Mouse (Mus musculus) kidney, adult 9 months (tissue): ENCODE results near the gene Il27ra.

Experiments used
- DNase-seq: peaks from one replicate; pipeline ENCODE4 v3.0.0; 2022

Il27ra gene

DNA sequence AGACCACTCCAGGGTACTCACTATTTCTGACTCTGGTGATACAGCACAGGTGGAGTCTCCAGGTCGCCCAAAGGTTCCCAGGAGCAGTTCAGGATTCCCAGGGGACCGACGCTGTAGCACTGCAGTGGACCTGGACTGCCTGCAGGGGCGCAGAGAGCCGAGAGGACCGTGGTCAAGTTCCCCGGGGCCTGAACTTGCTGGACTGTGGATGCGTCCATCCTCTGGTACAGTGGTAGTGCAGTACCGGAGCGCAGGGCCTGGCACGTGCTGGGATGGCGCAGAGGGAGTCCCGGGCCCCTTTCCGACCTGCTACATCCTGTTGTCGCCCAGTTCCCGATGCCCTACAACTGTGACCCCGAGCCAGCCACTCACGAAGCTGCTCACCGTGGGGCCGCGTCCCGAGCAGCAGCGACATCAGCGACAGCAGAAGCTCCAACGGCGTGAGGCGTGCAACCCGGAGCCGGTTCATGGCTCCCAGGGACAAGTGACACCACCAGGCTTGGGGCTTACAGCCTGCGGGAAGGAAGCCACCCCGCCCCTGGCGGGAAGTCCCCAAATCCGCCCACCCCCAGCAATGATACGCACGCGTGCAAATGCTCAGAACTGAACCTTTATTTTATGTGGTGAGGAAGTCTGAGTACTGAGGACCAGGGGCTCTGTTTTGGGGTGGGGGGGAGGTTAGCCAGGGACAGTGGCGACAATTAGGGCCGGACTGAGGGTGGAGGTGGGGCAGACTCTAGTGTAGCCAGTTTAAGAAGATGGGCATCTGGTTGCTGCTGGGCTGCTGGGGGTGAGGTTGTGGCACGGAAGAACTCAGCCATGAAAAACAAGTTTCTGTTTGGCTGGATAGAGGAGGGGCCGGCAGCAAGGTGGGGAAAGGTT is at the start of gene Il27ra:
TSS of gene Il27ra (minus strand) at position 524 of the 882 bp plus-strand sequence.
- DNase-seq: peak; percentile 74

DNA sequence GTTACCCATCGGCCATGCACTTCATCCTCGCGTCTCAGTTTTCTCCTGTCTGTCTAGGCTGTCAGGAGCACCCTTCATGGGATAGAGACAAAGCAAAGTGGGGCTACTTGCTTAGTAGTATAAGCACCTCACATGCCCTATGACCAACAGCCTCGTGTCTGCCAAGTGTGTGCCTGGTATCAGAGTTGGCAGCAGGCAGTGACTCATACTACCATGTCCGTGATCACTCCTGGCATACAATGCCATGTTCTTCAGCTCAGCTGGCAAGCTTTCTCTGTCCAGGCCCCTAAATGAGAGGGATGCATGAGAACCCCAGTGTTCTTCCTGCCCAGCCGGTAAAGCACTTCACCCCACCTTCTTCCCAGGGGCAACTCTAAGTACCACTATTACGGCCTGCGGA is 48.2 kb upstream of the Il27ra start:
- DNase-seq: no peak

DNA sequence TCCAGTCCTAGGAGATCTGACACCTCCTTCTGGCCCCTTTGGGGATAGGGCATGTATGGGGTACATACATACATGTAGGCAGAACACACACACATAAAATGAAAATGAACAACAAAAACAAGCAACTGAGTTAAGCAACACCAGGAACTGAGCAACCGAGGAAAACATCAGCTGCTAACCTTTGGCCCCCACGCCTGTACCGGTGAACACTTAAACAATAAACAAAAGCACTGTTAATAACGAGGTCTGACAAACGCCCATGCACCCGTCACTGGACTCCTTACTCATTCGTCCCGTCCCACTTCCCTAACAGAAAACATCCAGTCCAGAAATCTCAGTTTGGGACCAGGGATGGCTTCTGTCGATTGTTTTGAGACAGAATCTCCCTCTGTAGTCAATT is 46.9 kb upstream of the Il27ra start:
- DNase-seq: no peak

DNA sequence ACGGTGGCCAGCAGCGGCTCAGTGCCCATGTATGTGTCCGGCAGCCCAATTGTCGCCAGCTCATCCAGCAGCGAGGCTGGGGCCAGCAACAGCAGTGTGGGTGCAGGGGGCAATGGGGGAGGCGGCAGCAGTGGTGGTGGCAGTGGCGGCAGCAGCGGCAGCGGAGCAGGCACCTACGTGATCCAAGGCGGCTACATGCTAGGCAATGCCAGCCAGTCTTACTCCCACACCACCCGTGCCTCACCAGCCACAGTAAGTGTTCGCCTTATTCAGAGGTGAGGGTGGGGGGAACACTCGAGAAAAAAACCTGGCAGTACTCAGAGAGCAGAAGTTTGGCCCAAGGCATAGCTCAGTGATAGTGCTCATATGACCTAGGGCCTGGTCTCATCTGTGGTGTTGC is 45.4 kb upstream of the Il27ra start:
- no peak for DNase-seq

DNA sequence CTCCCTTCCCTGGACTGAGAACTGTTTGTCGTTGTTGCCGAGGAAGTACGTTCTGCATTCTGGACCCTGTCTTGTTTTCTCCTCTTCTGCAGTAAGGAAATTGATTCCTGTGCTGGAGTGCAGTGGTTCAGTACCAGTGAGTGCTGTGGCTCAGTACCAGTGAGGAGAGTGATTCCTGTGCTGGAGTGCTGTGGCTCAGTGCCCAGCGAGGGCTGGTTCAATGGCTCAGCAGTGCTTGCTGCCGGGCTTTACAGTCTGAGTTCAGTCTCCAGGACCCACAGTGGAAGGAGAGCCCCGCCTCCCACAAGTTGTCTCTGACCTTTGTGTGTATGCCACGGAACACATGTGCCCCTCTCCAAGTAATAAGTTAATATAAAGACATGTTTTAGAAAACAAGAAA is 44.8 kb upstream of the Il27ra start:
- DNase-seq: peak; percentile 59

DNA sequence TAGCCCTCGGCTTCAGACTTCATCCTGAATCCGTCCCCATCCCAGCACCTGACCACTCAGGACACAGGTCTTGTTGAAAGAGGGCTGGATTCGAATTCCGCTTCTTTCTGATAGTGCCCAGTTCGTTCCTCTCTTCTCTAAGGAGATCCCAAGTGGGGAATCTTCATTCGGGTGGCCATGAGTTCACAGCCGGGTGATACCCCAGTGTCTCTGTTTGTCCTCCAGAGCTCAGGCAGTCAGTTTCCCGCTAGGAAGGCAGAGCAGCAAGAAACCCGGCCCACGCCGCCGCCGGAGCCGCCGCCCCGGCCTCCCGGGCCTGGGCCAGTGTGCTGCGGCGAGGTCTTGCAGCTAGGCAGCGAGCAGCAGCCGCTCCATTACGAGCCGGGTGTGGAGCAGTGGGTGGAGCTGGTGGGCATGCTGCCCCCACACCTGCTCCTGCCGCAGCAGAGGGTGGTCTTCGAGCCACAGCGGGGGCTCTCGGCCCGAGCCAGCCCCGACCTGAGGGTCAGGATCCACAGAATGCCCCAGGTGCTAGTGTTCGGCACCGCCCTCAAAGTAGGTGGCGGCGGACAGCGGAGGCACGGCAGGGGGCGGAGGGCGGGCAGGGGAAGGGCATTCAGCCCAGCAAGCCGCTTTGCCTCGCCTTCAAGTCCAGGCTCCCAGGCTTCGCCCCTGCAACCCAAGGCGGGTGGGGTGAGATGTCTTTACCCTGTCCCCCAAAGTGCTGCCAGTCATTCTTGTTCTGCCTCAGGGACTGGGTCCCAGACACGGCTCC is 42.1 kb upstream of the Il27ra start:
- DNase-seq: peak; percentile 52

DNA sequence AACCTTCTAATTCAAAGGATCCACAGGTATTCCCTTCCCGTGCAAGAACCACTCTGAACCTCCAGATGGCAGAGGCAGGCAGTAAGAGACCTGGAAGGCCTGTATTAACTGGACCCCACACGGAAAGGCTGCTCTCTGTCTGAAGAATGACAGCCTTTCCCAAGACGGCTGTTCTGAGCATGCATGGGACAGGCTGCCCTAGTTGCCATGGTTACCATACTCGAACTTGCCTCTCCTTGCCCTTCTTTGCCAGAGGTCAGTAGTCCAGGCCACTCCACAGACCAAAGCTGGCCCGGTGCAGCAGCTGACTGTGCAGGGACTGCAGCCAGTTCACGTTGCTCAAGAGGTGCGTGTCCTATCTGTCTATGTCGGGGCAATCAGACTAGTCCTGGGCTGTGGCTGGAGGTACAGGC is 41.4 kb upstream of the Il27ra start:
- DNase-seq: peak; percentile 90

DNA sequence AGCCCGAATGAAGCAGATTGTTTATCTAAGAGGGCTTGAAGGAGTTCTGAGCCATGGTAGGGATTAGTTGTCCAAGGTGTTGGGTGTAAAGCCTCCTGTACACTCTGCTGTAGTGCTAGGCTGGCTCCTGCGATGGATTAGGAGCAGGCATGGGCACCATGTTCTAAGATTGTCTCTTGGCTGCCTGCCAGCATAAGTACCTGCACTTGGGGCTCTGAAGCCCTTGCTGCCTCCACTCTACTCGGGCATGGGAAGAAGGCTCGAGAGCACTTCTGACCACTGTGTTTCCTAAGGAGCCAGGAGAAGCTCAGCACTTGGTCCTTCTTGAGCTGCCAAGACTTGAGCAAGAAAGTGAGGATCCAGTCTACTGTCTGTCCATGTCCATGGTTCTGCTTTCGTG is 36.8 kb upstream of the Il27ra start:
- DNase-seq: no peak

DNA sequence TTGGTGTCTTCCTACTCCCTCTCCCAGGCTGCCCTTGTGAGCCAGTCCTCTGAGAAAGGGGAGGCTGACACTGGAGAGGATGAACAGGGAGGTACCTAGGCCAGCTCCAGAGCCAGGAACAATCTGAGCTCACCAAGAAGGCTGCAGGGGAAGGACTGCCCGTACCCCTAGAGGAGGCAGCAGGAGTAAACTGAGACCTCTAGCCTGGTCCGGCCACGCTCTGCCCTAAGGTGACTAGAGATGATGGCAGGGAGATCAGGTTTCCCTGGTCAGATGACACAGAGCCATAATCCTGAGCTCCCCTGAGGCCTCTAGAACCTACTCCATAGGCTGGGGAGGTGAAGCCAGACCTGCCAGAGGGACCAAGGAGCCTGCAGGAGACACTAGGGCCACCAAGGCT is 34.5 kb upstream of the Il27ra start:
- DNase-seq: no peak

DNA sequence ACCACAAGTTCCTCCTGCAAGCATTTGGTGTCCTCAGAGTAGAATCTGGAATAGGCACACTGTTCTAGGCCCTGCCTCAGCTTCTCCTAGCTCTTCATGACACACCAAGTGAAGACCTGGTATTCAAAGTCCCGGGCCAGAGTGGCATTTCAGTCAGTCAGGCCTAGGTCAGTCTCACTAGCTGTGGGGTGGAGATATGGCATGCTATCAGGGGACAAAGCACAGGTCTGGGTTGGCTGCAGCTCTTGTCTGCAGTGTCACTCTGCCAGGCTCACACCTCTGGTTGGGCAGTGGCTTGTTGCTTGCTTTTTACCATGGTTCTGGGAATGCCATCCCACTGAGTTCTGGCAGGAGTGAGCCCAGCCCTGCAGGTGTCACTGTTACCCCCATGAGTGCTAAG is 34.0 kb upstream of the Il27ra start:
- no peak for DNase-seq

DNA sequence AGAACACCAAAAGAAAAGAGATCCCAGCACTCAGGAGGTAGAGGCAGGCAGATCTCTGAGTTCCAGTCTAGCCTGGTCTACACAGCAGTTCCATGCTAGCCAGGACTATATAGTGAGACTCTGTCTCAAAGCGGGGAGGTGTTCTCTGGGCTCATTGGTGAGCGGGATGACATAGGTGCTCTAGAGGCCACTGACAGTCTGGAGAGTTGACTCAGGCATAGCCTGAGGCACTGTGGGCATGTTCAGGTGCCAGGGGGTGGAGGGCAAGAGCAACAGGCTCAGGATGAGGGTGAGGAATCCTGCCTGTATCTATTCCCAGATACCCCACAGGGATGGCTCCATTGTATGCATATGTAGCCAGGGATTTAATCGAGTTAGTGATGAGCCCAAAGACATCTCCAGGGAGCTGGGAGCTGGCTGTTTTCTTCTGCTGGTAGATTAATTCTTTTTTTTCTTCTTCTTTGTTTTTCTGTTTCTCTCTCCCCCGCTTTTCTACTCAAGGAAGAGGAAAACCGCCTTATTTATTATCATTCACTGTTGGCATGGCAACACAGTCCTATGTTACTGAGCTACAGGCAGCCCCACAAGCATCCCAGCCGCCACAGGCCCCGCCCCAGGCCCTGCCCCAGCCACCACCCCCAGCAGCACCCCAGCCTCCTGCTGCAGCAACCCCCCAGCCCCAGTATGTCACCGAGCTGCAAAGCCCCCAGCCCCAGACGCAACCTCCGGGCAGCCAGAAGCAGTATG is 31.0 kb upstream of the Il27ra start:
- no peak for DNase-seq

DNA sequence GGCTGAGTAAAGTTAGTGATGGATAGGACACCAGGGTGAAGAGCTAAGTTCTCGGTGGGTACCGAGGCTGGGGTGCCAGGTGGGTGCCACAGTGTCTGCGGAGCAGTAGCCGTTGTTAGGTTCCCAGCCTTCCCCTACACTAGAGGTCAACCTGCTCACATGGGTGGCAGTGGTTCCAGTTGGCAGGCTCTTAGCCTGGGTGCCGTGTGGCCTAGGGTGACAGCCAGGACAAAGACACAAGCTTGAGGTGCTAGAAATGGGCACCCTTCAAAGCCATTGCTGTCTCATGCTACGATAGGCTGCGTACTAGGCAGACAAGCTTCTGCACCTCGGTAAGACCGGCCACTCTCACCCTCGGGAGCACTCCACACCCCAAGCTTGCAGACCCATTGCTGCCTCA is 29.9 kb upstream of the Il27ra start:
- no peak for DNase-seq

DNA sequence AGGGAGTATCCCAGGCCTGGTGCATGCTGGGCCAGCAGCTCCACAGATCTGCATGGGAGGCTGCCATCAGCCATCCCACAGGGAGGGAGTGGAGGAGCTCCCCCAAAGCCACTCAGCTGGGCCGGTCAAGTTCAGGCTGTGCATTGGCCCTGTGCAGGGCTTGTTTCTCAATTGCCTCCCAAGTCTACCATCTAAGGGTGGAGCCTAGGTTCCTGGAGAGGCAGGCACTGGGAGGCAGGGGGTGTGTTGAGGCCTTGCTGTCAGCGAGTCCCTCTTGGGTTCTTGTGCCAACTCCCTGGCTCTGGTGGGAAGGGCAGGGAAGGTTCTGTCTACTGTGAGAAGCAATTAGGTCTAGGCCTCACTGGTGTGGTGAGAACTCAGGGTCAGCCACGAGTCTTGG is 29.5 kb upstream of the Il27ra start:
- no peak for DNase-seq

DNA sequence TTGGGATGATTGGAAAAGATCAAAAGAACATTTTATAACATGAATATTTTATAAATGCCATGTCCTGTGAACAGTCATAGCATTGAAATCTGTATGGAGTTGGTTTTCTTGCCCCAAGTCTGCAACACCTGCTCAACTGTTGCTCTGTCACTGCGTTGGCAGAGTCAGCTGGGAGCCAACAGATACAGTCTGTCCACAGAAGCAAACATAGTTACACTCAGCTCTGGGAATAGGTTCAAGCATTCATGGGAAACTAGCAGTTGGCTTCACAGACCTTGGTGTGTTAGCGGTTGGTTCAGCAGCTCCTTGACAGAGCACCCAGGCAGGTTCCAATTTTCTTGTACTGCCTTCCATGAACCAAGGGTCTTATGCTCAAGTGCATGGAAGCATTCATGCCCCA is 28.3 kb upstream of the Il27ra start:
- DNase-seq: no peak

DNA sequence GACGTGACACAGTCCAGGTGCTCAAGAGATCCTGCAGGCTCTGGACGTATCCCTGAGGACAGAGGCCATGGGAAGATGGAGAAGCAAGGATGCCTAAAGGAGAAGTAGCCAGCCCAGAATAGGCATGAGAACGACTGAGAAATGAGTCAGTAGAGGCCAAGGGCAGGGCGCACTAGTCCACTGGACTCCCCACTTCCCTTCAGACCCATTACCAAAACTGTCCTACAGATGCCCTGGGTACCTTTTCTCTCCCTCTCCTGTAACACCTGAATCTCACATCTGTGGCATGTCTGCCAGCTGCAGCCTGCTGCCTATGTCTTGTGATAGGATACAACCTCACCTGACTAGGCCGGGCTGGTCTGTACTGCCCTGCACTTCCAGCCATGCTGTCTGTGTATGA is 27.9 kb upstream of the Il27ra start:
- DNase-seq: no peak

DNA sequence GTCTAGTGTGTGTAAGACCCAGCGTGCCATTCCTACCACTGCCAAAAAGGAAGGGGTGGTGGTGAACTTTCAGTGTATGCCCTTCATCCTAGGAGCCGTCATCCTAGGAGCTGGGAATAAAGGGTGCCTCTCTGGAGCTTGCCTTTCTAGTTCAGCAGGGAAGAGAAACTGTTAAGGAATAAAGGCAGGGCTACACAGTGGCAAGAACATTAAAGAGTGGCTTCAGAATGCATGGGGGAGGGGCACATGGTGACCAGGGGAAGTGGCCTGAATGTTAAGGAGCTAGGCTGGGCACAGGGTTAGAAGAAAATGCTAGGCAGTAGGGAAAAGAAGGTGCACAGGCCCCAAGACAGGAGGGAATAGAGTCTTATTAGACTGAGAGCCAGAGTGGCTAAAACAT is 27.4 kb upstream of the Il27ra start:
- DNase-seq: peak; percentile 21

DNA sequence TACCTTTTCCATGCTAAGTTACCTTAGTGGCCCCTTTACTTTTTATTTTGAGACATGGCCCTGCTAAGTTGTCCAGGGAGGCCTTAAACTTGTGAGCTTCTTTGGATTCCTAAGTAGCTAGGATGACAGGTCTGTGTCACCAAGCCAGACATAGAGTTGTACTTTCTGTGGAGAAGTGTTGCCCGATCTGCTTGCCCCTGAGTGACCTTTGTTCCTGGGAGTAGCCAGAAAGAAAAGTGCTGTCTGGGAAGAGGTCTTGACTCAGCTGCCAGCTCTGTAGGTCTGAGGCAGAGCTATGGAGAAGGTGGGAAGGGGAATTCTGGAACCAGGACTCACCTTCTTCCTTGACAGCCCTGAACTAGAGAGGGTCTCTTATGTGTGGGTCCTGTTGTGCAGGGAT is 26.8 kb upstream of the Il27ra start:
- DNase-seq: peak; percentile 62

DNA sequence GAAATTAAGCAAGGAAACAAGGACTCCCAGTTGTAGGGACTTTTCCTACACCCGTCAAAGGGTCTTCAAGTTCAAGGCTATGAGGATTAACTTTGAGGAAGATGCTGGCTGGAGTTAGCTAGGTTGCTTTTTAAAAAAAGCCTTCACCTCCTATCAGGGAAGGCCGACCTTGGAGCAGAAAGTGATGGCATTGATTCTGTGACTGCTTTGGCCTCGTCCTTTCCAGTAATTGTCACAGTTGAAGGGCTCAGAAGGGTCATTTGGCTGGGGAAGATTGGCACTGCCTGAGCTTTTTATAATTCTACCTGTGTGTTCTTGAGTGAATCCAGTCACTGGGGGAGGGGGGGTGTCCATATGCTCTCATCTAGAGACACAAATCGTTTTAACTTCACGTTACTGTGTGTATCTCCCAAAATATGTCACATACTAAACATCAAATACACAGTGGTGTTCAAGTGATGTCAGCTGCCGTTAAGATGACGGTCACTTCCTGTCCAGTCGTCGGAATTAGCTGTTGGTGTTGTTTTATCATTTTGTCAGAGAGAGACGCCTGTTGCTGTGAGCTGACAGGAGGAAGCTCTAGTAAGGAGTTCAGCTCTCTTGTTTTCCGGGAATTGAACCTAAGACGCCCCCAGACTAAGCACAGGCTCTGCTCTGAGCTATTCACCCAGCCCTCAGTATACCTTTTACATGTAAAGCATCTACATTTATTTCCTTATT is 26.1 kb upstream of the Il27ra start:
- DNase-seq: no peak

DNA sequence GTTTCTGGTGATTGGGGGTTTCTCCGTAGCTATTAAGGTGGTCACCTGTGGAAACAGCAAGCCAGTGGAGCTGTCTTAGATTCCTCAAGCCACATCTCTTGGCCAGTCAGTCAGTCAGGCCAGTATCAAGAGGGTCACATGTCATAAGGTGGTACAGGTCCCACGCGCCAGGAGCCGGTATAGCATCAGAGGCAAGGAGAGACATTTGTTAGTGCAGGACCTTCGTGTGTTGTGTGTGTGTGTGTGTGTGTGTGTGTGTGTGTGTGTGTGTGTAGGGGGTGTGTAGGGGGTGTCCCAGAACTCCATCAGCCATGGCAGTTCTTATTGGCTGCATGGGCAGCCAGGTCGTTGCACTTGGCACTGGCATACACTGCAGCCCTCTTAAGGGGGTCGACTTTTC is 25.5 kb upstream of the Il27ra start:
- no peak for DNase-seq

DNA sequence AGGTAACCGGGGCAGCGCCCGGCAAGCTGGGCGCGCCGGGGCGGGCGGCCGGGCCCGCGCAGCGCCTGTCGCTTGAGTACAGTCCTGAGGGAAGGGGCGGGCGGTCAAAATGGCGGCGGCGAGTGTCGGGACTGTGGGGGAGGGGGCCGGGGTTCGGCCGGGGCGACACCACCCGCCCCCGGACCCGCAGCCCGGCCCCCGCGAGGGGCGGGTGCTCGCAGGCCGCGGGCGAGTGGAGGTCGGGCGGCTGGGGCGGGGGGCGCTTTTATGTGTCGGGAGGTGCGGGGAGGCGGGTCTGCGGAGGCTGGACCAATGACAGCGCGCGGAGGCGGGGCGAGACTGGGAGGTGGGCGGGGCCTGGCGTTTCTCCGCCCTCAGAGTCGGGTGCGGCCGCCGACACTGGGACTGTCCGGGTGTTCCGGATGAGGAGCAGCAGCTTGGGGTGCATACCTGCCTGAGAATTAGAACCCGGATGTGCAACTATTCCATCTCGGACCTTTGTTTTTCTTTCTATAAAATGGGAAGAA is 24.7 kb upstream of the Il27ra start:
- peak; percentile 97 for DNase-seq

DNA sequence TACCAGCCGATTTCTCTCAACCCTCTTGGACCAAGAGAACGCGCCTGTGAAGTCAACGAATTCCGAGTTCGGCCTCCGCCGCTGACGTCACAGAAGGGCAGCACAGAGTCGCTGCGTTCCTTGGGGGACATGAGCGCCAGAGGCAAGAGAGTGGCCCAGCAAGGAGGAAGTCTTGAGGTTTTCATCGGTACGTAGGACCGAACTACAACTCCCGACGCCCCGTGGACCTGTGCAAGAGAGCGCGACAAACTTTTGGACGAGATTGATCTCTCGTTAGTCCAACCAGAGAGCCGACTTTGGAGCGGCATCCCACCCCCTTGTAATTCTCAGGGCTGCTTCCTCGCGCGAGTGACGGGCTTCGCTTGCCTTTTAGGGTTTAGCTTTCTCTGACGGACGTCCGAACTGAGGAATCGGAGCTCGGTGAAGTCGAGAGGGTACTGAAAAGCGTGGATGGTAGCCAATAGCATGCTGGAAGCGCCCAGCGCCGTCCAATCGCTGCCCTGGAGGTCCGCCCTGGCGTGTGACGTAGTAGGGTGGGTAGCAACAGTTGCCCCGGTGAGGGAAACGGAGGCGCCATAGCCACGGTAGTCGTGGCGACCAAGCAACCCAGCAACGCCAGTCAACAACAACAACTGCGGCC is 24.0 kb upstream of the Il27ra start, which contains the start of gene Rfx1:
TSS of gene Rfx1 (plus strand) at position 544 of the 640 bp plus-strand sequence.
- peak; percentile 100 for DNase-seq
